Mouse (Mus musculus) right cerebral cortex, postnatal 36 days (tissue): ENCODE data around the gene Hilpda.

ENCODE experiments used
- DNase-seq, 2 experiments: peaks; one replicate each; pipeline ENCODE4 v3.0.0; 2022; ENCODE audit warnings: low spot score in 2 of 2, mixed read lengths in 1 of 2

The Hilpda gene

DNA sequence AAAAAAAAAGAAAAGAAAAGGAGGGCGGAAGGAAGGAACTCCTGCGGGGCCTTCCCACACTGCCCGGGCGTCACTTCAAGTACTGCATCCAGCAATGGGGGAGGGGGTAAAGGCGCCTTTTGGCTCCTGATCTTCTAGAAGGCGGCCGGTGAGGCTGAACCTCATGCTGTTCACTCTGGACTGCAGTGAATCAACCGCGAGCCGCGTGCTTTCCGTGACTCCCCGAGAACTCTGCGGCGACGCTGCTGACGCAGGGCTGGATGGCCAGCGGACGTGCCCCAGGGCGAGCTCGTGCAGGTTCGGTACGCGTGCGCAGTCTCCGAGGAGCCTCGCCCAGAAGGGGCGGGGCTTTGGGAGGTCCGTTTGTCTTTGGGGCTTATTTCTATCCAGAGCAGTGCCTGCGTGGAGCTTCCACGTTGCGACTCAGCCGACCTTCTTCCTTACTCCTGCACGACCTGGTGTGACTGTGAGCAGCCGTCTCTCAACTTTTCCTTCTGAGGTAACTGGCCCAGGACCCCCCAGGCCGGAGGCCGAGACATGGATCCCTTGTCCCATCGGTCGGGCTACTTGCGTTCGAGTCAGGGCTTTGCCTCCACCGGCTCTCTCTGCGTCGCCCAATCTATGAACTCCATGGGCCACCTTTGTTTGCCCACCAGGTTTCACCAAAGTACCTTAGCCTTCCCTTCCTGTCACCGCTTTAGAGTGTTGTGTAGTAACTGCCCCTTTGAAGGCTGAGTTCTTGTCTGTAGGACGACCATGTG is at the start of gene Hilpda:
TSS of gene Hilpda (plus strand) at position 177 of the 761 bp plus-strand sequence.
- peak; percentile 84 to 86 for DNase-seq

DNA sequence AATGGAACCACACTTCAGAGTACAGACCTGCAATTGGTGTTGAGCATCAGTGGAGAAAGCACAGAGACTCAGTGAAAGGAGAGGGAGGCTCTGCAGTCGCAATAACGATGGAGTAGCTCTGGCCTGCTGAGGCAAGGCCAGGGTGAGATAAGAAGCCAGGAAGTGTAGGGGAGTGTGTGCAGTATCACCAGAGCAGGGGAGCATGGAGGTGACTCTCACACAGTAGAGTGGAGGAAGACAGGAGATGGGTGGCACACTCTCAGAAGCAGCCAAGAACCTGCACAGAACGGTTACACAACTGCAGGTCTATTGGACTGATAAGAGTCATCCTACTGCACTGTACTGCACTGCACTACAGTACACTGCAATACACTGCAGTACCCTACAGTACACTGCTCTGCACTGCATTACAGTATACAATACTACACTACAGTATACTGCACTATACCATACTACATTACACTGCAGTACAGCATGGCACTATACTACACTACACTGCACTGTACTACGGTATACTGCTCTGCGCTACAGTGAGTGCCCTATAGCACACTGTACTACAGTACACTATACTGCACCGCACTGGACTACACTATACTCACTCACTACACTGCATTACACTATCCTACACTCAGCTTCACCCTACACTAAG is 42.9 kb upstream of the Hilpda start:
- no peak for DNase-seq

DNA sequence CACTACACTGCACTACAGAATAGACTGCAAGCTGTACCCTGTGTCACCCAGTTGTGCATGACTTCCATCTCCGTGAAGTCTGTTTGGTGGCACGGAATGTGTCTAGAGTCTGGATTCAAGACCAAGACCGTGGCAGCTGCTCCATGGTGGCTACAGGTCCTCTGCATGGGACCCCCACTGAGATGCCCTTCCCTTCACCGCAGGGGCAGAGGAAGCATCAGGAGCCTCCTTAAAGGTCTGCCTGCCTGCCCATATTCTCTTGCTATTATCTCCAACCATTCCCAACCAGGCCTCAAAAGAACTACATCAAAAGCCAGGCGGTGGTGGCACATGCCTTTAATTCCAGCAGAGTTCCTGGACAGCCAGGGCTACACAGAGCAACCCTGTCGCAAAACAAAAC is 41.9 kb upstream of the Hilpda start:
- no peak for DNase-seq

DNA sequence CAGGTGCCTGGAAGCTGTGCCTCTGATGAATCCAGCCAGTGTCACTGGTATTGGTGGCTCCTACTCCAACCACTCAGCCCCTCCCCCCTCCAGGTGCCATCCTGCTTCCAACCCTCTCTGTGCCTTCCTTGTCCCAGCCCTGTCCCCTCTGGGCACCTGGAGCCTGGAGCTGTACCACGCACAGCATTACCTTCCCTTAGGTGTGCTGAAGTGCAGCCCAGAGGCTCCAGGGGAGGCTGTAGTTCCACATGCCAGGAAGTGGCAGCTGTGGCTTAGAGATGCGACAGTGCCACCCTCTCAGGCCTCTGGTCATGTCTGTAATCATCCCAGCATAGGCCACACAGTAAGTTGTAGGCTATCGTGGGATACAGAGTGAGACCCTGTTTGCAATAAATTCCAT is 40.5 kb upstream of the Hilpda start:
- no peak for DNase-seq

DNA sequence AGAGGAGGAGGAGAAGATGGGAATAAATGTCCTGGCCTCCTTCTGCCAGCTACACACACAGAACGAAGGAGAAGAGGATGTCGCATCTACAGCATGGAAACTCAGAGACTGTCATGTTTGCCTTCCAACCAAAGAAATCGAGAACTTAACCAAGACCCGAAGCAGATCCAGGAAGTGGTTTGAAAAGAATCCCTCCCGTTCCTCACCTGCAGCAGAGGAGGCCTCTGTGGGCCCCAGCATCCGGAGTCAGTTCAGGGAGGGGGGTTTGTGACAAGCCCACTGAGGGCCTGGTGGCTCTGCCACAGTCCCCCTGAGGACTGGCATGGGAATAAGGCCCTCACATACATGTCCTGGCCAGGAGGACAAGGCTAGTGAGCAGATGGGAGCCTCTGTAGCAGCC is 40.0 kb upstream of the Hilpda start:
- no peak for DNase-seq

DNA sequence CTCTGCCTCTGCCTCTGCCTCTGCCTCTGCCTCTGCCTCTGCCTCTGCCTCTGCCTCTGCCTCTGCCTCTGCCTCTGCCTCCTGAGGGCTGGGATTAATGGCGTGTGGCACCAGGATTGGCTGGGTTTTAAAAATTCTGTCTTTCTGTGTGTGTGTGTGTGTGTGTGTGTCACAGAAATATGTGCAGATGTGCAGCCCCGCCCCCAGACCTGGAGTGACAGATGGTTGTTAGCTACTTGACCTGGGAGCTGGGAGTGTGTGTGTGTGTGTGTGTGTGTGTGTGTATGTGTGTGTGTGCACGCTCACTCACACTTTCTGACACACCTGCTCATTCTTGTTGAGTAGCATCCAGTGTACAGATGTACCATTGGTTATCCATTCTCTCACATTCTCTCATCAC is 38.6 kb upstream of the Hilpda start:
- DNase-seq, result no peak

DNA sequence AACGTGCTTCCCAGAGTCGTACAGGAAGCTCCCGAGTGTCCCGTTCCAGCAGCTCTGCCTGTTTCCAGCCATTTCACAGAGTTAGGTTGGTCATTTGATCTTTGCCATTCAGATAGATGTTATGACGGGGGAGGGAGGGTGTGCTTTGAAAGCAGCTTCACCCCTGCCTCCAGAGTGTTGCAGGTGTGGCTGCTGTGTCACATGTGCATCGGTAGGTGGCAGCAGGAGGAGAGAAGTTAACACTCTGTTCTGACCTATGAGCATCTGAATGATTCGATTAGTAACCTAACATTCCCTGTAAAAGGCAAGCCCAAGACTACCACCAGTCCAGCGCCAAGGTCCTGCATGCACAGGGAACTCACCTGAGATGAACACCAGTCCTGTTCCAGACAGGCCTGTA is 38.0 kb upstream of the Hilpda start:
- DNase-seq, result no peak

DNA sequence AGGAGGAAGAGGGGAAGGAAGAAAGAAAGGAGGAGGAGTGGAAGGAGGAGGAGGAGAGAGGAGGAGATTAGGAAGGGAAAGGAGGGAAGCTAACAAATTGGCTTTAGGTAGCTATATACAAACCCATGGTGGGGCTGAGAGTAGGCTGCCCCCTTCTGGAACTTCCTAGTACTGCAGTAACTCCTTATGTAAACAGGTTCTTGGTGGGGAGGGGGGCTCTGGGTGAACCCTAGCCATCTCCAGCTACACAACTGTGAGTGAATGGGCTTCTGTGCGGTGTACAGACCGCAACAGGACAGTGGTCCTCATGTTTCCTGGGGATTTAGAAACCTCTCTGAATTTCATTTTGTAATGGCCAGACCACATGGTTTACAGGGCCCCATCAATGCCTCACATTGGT is 31.5 kb upstream of the Hilpda start:
- no peak for DNase-seq

DNA sequence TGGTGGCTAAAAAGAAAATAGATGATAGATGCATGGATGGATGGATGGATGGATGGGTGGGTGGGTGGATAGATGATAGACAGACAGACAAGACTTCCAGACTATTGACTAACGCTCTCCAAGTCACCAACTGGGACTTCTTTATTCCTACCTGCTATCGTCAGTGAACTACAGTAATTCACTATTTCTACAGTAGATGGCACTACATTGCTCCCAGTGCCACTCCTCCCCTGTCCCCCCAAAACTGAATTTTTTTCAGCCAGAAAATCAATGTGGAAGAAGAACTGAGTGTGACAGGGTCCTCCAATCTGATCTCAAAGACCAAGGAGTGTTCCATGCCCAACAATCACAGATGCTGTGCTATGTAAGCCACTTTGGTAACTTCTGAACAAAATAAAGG is 30.6 kb upstream of the Hilpda start:
- no peak for DNase-seq

DNA sequence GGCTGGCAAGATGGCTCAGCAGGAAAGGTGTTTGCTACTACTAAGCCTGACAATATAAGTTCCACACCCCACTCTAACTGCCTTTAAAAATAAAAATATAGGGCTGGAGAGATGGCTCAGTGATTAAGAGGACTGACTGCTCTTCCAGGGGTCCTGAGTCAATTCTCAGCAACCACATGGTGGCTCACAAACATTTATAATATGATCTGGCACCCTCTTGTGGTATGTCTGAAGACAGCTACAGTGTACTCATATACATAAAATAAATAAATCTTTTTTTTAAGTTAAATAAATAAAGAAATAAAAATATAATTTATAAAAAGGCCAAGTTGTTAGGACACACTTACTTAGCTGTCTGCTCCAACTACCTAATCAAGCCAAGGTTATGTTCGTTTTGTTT is 30.0 kb upstream of the Hilpda start:
- no peak for DNase-seq

DNA sequence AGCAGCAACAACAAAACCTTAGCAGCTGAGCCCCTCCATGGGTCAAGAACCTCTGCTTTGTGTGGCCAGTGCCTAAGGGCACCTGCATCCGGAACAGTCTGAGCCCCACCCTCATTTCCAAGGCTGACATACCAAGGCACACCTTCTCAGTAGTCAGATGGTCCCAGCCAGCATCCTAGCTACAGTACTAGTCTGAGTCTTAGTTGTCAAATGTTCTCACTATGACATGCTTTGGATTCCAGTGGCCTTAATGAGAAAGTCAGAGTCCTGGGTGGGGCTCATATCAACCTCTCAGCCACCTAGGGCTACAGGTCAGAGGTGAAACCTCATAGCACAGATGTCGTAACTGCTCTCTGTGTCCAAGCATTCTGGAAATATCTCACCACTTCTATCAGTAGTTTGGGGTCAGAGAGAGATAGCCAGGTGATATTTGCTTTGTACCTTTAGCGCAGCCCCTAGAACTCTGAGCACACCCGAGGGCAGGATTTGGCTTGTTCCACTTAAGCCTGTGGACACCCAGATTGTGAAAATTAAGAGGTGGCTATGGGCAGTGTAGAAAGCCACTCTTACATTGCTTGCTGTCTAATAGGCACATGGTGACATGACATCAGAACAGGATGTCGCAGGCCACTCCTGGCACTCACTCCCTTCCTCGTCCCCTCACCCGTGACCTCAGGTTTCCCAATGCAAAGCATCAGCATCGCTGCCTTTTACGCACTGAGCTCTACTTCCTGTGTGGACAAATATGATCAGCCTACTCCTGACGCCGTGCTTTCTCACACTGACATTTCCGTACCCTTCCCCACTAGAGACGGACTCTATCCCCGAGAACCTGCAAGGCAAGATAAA is 26.8 kb upstream of the Hilpda start:
- no peak for DNase-seq

DNA sequence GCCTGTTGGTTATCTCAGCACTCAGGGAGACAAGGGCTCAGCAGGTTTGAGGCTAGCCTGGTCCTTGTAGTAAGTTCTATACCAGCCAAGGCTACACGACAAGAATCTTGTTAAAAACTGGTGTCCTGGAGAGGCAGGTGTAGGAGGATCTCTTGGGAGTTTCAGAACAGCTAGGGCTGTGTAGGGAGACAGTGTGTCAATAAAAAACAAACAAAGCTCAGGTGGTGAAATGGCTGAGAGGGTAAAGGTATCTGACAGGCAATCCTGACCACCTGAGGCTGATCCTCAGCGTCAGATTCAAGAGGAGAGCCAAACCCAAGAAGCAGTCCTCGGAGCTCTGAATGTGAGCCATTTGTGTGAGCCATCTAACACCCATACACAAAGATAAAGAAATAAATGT is 26.1 kb upstream of the Hilpda start:
- DNase-seq, result no peak

DNA sequence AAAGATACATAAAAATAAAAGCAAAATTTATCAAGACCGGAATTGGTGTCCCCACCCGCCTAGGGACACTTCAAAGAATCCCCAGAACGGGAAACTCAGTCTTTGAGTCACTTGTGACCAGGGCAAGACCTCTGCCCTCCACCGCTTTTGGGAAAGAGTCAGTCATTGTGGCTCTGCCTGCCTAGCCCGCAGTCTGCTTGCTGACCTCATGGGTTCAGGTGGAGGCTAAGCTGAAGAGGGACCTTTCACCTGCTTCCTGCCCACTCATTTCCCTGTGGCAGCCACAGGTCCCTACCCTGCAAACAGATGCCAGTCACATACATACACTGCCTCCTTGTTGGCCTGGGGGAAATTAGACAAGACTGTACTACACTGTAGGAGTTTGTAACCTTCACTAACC is 25.7 kb upstream of the Hilpda start:
- no peak for DNase-seq

DNA sequence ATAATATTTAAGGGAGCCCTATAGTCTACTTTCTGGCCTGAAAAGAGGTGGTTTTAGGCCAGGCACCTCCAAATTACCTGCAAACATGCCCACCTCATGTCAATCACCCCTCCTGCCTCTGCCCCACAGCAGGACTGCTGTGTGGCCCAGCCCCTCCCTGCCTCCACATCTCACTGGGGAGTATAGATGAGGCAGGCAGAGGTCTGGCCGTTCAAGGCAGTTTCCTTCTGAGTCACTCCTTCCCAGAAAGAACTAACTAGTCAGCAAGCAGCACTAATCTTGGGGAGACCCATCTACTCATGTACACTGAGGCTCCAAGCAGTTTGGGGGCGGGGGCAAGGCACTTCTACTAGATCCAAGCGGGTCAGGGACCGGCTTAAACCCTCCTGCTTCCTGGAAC is 25.2 kb upstream of the Hilpda start:
- no peak for DNase-seq

DNA sequence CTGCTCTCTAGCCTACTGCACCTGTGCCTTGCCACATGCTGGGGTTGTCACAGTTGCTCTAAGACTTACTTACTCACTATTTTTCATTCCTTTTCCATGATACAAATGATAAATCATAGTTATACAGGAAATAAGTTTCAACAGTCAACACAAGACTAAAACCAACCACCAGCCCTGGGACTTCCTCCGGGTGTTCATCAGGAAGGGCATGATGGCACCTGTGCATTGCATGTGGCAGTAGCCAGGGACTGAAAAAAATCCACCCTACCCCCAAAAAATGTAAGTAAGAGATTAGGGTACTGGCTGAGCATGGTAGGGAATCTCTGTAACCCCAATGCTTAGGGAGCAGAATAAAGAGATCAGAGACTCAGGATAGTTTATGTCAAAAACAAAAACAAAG is 12.9 kb upstream of the Hilpda start:
- no peak for DNase-seq

DNA sequence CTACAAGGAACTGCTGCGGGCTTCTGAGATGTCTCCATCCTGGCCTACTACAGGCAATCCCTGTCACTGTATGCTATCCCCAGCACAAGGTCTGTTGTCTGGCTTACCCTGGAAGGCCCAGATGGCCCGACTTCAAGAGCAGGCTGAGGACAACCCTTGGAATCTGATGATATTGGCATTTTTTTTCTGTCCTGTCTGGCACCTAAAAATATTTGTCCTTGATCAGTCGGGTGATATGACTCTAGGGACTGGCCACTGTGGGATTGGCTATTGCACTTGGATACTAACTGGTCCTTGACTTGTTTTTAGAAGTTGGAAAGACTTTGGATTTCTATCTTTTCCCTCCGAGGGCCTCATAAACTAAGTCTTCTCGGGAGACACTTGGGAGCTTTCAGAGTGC is 10.5 kb upstream of the Hilpda start:
- no peak for DNase-seq

DNA sequence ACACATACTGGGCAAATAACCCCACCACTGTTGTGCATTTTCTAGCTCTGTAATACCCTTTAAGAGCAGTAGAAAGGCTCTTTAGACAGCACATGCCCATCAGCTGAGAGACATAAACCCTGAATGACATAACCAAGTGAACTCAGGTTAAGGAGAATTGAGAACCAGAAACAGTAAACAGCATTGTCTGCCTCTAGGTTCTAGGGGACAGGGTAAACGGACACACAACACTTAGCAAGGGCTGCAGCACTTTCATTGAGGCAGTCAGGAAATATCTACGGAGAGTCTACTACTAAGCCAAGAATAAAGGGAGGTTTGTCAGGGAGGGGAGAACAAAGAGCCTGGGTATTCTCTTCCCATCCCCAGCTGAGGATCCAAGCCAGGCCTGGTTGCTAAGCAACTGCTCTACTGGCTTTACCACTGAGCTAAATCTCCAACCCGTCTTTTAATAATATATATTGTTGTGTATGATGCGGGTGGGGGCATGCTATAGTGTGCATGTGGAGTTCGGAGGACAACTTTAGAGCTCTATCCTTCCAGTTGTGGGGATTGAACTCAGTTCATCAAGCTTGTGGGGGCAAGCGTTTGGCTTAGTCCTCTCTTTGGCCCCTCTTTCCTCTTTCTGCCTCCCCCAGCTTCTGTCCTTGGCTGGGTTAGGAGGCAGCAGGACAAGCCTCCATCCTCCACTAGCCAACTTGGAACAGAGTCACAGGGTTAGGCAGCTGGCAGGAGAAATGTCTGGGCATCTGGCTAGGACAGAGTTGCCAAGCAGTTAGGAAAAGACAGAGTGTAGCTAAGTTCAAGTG is 8.4 kb upstream of the Hilpda start:
- peak; percentile 10 to 25 for DNase-seq

DNA sequence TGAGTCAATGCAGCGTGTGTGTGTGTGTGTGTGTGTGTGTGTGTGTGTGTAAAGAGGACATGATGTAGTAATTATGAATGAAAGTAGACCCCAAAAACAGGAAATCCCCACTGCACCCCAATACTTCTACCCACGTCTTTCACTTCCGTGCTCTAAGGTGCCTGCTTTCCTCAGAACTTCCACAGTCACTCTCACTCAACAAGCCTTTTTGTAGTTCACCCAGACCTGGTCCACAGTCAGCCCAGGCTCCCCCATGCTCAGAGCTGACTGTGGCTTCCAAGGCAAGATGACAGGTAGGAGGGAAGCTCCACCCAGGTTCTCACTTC is 7.9 kb upstream of the Hilpda start:
- no peak for DNase-seq

DNA sequence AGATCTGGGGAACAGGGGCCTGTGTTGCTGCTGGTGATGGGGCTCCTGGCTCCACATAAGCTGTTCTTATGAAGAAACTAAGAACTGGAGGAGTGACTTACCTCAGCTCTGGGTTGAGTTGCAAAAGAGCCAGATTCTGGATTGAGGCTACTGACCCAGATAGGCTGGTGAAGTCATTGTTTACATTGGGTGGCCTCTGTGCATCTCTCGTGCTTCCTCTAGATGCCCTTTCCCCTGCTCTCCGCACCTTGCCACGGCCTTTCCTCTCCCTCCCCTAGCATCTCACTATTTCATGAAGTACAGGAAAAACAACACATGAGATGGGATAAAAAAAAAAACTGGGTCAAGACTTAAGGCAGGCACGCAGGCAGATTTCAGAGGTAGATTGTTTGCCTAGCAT is 5.4 kb upstream of the Hilpda start:
- no peak for DNase-seq

DNA sequence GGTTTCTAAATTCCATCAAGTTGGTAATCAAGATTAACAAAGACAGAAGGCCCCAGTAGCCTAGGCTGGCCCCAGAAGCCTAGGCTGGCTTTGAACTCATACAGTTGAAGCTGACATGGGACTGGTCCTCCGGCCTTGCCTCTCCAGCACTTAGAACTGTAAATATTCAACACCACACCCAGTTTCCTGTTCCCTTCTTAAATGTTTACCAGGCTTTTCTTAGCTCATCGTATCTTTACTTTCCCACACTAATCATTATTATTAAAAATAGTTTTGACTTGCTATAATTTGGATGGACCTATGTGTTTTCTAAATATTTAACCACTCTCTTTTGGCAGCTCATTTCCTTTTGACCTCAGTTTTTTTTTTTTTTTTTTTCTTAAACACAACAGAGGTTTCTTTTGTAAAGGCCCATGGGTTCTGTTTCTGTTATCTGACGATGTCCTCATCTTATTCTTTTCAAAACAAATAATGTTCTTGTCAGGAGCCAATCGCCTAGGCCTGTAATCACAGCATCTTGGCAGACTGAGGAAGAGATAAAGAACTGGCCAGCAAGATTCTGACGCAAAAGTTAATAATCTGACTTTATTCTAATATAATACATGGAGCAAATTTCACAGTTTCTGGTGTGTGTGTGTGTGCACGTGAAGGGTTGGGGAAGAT is 3.2 kb upstream of the Hilpda start:
- DNase-seq, result no peak

DNA sequence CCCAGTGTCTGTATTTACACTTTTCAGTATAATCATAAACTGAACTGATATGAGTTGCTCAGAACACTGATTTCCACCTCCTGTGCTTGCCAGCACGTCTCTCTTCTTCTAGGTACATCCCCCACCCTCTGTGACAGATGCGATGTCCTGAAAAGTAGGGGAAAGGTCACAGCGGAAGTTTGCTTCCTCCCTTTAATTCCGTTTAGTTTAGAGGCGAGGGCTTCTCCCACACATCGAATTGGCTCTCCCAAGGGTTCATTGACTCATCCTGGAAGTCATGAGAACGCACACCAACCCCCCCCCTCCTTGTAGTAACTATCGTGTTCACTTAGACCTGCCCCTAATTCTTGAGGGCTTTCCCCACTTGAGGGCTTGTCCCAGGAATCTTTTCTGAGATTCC is 1.3 kb upstream of the Hilpda start:
- no peak for DNase-seq

DNA sequence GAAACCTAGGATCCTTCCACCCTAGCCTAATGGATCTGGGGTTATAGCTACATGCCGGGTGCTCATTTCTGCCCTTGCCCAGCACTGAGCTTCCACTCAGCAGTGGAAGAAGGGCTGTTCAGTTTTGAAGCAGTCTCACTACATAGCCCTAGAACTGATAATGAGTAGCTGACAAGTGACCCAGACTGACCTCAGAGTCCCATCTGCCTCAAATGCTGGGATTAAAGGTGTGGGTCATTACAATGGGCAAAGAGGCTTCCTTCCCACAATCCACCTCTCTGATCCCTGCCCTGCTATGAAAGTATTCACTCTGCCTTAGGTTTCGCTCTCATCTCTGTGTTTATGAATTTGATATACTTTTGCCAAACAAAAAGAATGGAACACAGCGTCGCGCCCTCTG is 4.5 kb downstream of the Hilpda start:
- no peak for DNase-seq
